Mouse (Mus musculus) CH12.LX (cell line): ENCODE data around the gene Plod3.

Experiments
- E2F4 ChIP-seq: IDR thresholded peaks from 2 replicates; pipeline ENCODE4 v1.6.1; 2011; ENCODE audit warnings: low read depth, low read length, improper control_type of control experiment; ENCODE audit not compliant: insufficient replicate concordance
- ETS1 ChIP-seq: conservative IDR thresholded peaks from 2 replicates; pipeline ENCODE4 v1.6.1; 2012; ENCODE audit warnings: low read depth, mild to moderate bottlenecking, inconsistent platforms, low read length, improper control_type of control experiment, moderate library complexity
- MEF2A ChIP-seq: IDR thresholded peaks from 2 replicates; pipeline ENCODE4 v1.6.1; 2014; ENCODE audit warnings: low read depth, mild to moderate bottlenecking, inconsistent platforms, low read length, improper control_type of control experiment, borderline replicate concordance
- POLR2A ChIP-seq: IDR thresholded peaks from 2 replicates; pipeline ENCODE4 v1.6.1; 2011; ENCODE audit warnings: low read depth, mild to moderate bottlenecking, improper control_type of control experiment, low read length
- RAD21 ChIP-seq: IDR thresholded peaks from 2 replicates; pipeline ENCODE4 v1.6.1; 2011; ENCODE audit warnings: low read depth, mild to moderate bottlenecking, low read length, improper control_type of control experiment, moderate library complexity
- SIN3A ChIP-seq: IDR thresholded peaks from 2 replicates; pipeline ENCODE4 v1.6.1; 2012; ENCODE audit warnings: low read length, improper control_type of control experiment, inconsistent platforms
- SMC3 ChIP-seq: IDR thresholded peaks from 2 replicates; pipeline ENCODE4 v1.6.1; 2011; ENCODE audit warnings: low read depth, low read length, improper control_type of control experiment

- TF ChIP-seq RAD21: no peak
- no peak for TF ChIP-seq SMC3
- TF ChIP-seq E2F4: no peak
- TF ChIP-seq POLR2A: peak; percentile 76
- TF ChIP-seq SIN3A: peak; percentile 81
- TF ChIP-seq ETS1: no peak
- no peak for TF ChIP-seq MEF2A
These were observed 58.8 kb downstream of the Plod3 start, which contains the start of gene Ap1s1 for GRCm38 (mm10) chr5:137045402-137046323.
